Mouse (Mus musculus) stomach, embryonic 16.5 days (tissue): ENCODE data around the gene Glul. TPM values are rescaled to one million over a fixed set of nuclear protein-coding genes. Genes with fewer than 3 reads are reported as not detected.
"Not testable (repeated sequence)": the region's sequence is repeated elsewhere in the genome, so short reads cannot be mapped to it uniquely, and the experiment has no call there.

Source experiments
- ATAC-seq: fragments of 200-750 bp; cut with Nextera tagmentation; 2 replicates; pipeline ENCODE4 v1.8.0; 2017; ENCODE audit warnings: moderate number of reproducible peaks, moderate TSS enrichment; ENCODE audit not compliant: insufficient read depth, low FRiP score
- H3K27ac ChIP-seq: fragments of 300-500 bp; sonication (generic); 2 replicates; pipeline ENCODE4 v1.5.1; 2014; ENCODE audit warnings: low read length
- H3K27me3 ChIP-seq: fragments of 300-500 bp; sonication (generic); 2 replicates; pipeline ENCODE4 v1.6.1; 2014; ENCODE audit warnings: low read length, control low read depth, mixed read lengths; ENCODE audit not compliant: control insufficient read depth, insufficient read depth
- H3K36me3 ChIP-seq: fragments of 300-500 bp; sonication (generic); 2 replicates; pipeline ENCODE4 v1.6.1; 2014; ENCODE audit warnings: low read length; ENCODE audit not compliant: control insufficient read depth, insufficient read depth
- H3K4me1 ChIP-seq: fragments of 300-500 bp; sonication (generic); 2 replicates; pipeline ENCODE4 v1.6.1; 2014; ENCODE audit warnings: low read length, control low read depth, mixed read lengths; ENCODE audit not compliant: control insufficient read depth, insufficient read depth
- H3K4me2 ChIP-seq: fragments of 300-500 bp; sonication (generic); 2 replicates; pipeline ENCODE4 v1.6.1; 2014; ENCODE audit warnings: low read depth, low read length, mixed read lengths
- H3K4me3 ChIP-seq: fragments of 300-500 bp; sonication (generic); replicated peaks from 2 replicates; pipeline ENCODE4 v1.5.1; 2014; ENCODE audit warnings: mild to moderate bottlenecking, low read length
- H3K9ac ChIP-seq: fragments of 300-500 bp; sonication (generic); 2 replicates; pipeline ENCODE4 v1.6.1; 2014; ENCODE audit warnings: low read length
- H3K9me3 ChIP-seq: fragments of 300-500 bp; sonication (generic); replicated peaks from 2 replicates; pipeline ENCODE4 v1.6.1; 2016; ENCODE audit warnings: low read length, control low read depth; ENCODE audit not compliant: control insufficient read depth
- WGBS: fragments of 180-500 bp; shearing (Covaris S2); extraction: QIAGEN DNeasy Blood & Tissue Kit; methylation state at CpG from one replicate; pipeline ENCODE4 v1.1.7; 2014; 5-methylcytosine and 5-hydroxymethylcytosine counted together
- polyA plus RNA-seq: library from polyadenylated mRNA; unstranded; fragments of >200 nt; fragmentation: Nextera tagmentation; extraction: Ambion mirVana; gene quantifications from 2 replicates; pipeline ENCODE4 v1.2.1, GENCODE M21; 2015

The Glul gene
- 141 and 162 TPM in 2 replicates for polyA plus RNA-seq

- peak within 1 kb of the TSS; percentile 90 for H3K4me2 ChIP-seq
- H3K9me3 ChIP-seq = no peaks in the 10 kb centered on the region
- peaks cover 20% of the 10 kb centered on the region for H3K36me3 ChIP-seq
- H3K27ac ChIP-seq = peak within 1 kb of the TSS; percentile 98
- H3K9ac ChIP-seq = peak within 1 kb of the TSS; percentile 82
- ATAC-seq = peak; percentile 97
- under 1% methylated on average over 51 of the region's 51 CpGs for WGBS
- H3K4me3 ChIP-seq = peak within 1 kb of the TSS; percentile 71
- H3K27me3 ChIP-seq = no peaks in the 10 kb centered on the region
- peaks cover 27% of the 10 kb centered on the region for H3K4me1 ChIP-seq
Measured at GRCm38 (mm10) chr1:153899731-153900380, at the start of gene Glul, which contains the start of gene Teddm2. Gene Glul, plus strand, starts transcription at chr1:153899944. Gene Teddm2, minus strand, starts transcription at chr1:153900228.

GRCm38 (mm10) chr1:153852696-153853095 is 47.0 kb upstream of the Glul start:
- not testable (repeated sequence) for H3K9ac ChIP-seq, H3K36me3 ChIP-seq, H3K9me3 ChIP-seq, H3K4me2 ChIP-seq, H3K4me3 ChIP-seq, ATAC-seq, H3K4me1 ChIP-seq, H3K27ac ChIP-seq, H3K27me3 ChIP-seq
- 69% methylated on average over 7 of the region's 7 CpGs for WGBS

GRCm38 (mm10) chr1:153855946-153856345 is 43.8 kb upstream of the Glul start:
- H3K9ac ChIP-seq = no peak overlapping the region
- H3K36me3 ChIP-seq = no peaks in the 10 kb centered on the region
- 74% methylated on average over 8 of the region's 8 CpGs for WGBS
- H3K9me3 ChIP-seq = no peaks in the 10 kb centered on the region
- H3K4me3 ChIP-seq = no peak overlapping the region
- no peak overlapping the region for H3K4me2 ChIP-seq
- H3K4me1 ChIP-seq = no peaks in the 10 kb centered on the region
- no peak for ATAC-seq
- H3K27me3 ChIP-seq = no peaks in the 10 kb centered on the region
- no peak overlapping the region for H3K27ac ChIP-seq

- Histone ChIP-seq H3K4me1 (no peaks in the 10 kb centered on the region), H3K27ac (no peak within 1 kb of the TSS), H3K27me3 (no peaks in the 10 kb centered on the region), H3K4me2 (no peak within 1 kb of the TSS), H3K9ac (no peak within 1 kb of the TSS), H3K4me3 (no peak within 1 kb of the TSS), H3K36me3 (no peaks in the 10 kb centered on the region), H3K9me3 (no peaks in the 10 kb centered on the region)
- WGBS = 85% methylated on average over 6 of the region's 6 CpGs
- no peak for ATAC-seq
Measured at GRCm38 (mm10) chr1:153874045-153874444, 25.7 kb upstream of the Glul start, which contains the start of gene Teddm1b. Gene Teddm1b, plus strand, starts transcription at chr1:153874345.

- 95% methylated on average over 17 of the region's 17 CpGs for WGBS
- not testable (repeated sequence) for H3K4me1 ChIP-seq, H3K9ac ChIP-seq, H3K36me3 ChIP-seq, H3K4me2 ChIP-seq, ATAC-seq, H3K4me3 ChIP-seq, H3K27me3 ChIP-seq, H3K27ac ChIP-seq, H3K9me3 ChIP-seq
Measured at GRCm38 (mm10) chr1:153880391-153880790, 19.4 kb upstream of the Glul start.

- no peak overlapping the region for H3K4me3 ChIP-seq
- H3K4me1 ChIP-seq = no peaks in the 10 kb centered on the region
- ATAC-seq = no peak
- no peak overlapping the region for H3K9ac ChIP-seq
- H3K27me3 ChIP-seq = no peaks in the 10 kb centered on the region
- no peak overlapping the region for H3K27ac ChIP-seq
- no peak overlapping the region for H3K4me2 ChIP-seq
- H3K9me3 ChIP-seq = no peaks in the 10 kb centered on the region
- 36% methylated on average over 17 of the region's 17 CpGs for WGBS
- H3K36me3 ChIP-seq = no peaks in the 10 kb centered on the region
Measured at GRCm38 (mm10) chr1:153886024-153886633, 13.6 kb upstream of the Glul start.

GRCm38 (mm10) chr1:153890121-153890520 is 9.6 kb upstream of the Glul start:
- Histone ChIP-seq H3K4me1 (0 out of 2 replicates have a peak, but pooled peaks cover under 1% of the 10 kb centered on the region), H3K36me3 (no peaks in the 10 kb centered on the region), H3K27me3 (no peaks in the 10 kb centered on the region), H3K4me3 (no peak overlapping the region), H3K9ac (no peak overlapping the region), H3K4me2 (no peak overlapping the region), H3K27ac (no peak overlapping the region), H3K9me3 (no peaks in the 10 kb centered on the region)
- WGBS = 95% methylated on average over 10 of the region's 10 CpGs
- ATAC-seq = no peak

- H3K9ac ChIP-seq = no peak within 1 kb of the TSS
- 55% methylated on average over 4 of the region's 4 CpGs for WGBS
- ATAC-seq = no peak
Measured at GRCm38 (mm10) chr1:153891442-153891841, 8.3 kb upstream of the Glul start, which contains the start of gene Teddm1a. Gene Teddm1a, plus strand, starts transcription at chr1:153891742.

GRCm38 (mm10) chr1:153893746-153894145 is 6.0 kb upstream of the Glul start:
- Histone ChIP-seq H3K4me1 (0 out of 2 replicates have a peak, but pooled peaks cover 3% of the 10 kb centered on the region), H3K9me3 (no peaks in the 10 kb centered on the region), H3K27ac (no peak overlapping the region), H3K27me3 (no peaks in the 10 kb centered on the region), H3K4me2 (no peak overlapping the region), H3K9ac (no peak overlapping the region), H3K36me3 (no peaks in the 10 kb centered on the region), H3K4me3 (no peak overlapping the region)
- no peak for ATAC-seq
- 63% methylated on average over 2 of the region's 2 CpGs for WGBS

More at GRCm38 (mm10) chr1:153891442-153891841, 8.3 kb upstream of the Glul start, which contains the start of gene Teddm1a:
- H3K4me3 ChIP-seq = no peak within 1 kb of the TSS
- no peak within 1 kb of the TSS for H3K27ac ChIP-seq
- H3K4me2 ChIP-seq = no peak within 1 kb of the TSS
- H3K36me3 ChIP-seq = no peaks in the 10 kb centered on the region
- no peaks in the 10 kb centered on the region for H3K9me3 ChIP-seq
- H3K27me3 ChIP-seq = no peaks in the 10 kb centered on the region
- 0 out of 2 replicates have a peak, but pooled peaks cover 2% of the 10 kb centered on the region for H3K4me1 ChIP-seq
